Mouse (Mus musculus) layer of hippocampus, adult 18-20 months (tissue): ENCODE results near the gene Nfkbid. TPM values are rescaled to one million over a fixed set of nuclear protein-coding genes. Genes with fewer than 3 reads are reported as not detected.
A peak's percentile ranks its signal among the peaks of the same experiment; 100 is the strongest.

Experiments
- DNase-seq, 2 experiments: peaks; one replicate each; pipeline ENCODE4 v3.0.0; 2022; ENCODE audit warnings: low spot score in 2 of 2
- total RNA-seq, 2 experiments: library from RNA; stranded (reverse); gene quantifications; 2 replicates each; pipeline ENCODE4 v1.2.3; 2021

The Nfkbid gene
- total RNA-seq, 2 experiments from 2014 or later: 3.0 to 4.2 TPM

DNA sequence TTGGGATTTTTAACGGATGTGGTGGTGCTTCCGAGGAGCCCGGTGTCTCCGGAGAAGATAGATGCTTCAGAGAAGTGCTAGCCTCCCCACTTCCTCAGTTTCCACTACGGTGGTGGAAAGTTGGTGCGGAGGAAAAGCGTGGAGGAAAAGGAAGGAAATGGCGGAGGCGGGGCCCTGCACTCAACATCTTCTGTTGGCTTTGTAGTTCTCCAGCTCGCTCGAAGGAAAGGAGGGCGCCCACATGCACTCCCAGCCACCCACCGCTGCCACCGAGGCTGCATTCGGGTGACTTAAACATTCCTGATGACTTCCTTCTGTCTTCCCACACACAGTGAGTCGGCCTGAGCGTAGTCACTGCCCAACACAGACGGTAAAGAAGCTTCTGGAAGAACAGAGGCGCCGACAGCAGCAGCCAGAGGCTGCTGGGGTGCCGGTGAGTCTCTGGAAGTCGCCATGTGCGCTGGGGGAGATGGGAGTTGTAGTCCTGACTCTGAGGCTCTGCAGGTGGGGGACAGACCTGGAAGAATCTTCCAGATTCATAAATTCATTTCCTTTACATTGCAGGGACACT is 1.6 kb downstream of the Nfkbid start:
- peak in 1 of 2 experiments; percentile 63 for DNase-seq

DNA sequence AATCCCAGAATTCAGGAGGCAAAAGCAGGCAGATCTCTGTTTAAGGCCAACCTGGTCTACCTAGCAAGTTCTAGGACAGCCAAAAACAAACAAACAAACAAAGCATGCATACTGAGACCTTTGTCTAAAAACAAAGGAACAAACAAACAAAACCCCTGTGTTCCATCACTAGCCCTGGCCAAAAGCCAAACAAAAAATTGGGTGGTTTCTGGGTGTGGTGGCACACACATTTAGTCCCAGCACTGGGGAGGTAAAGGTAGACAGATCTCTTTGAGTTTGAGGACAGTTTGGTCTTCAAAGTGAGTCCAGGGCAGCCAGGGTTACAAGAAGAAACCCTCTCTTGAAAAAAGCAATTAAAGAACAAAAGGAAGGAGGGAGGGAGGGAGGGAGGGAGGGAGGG is 7.8 kb downstream of the Nfkbid start:
- DNase-seq: no peak

GRCm38 (mm10) chr7:30430191-30430590 is 8.7 kb downstream of the Nfkbid start:
- DNase-seq: no peak

DNA sequence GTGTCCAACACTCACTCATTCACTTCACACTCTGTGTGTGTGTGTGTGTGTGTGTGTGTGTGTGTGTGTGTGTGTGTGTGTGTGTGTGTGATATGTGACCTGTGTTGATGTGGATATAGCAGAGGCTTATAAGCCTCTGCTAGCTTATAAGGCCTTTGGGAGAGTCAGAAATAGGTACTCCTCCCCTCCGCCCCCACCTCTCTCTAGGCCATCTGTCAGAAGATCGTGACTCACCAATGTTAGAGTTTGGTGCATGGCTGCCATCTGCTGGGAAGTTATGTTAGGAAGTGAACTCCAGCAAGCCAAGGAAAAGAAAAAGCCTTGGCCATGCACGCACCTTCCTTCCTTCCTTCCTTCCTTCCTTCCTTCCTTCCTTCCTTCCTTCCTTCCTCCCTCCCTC is 10.3 kb downstream of the Nfkbid start:
- peak; percentile 83 to 94 for DNase-seq

- DNase-seq: no peak
Measured at GRCm38 (mm10) chr7:30434238-30434637, 12.7 kb downstream of the Nfkbid start.

GRCm38 (mm10) chr7:30434701-30435100 is 13.2 kb downstream of the Nfkbid start:
- no peak for DNase-seq

- DNase-seq: no peak
Measured at GRCm38 (mm10) chr7:30435156-30435555, 13.6 kb downstream of the Nfkbid start.

- DNase-seq: no peak
Measured at GRCm38 (mm10) chr7:30436879-30437278, 15.3 kb downstream of the Nfkbid start.

GRCm38 (mm10) chr7:30439734-30440133 is 18.2 kb downstream of the Nfkbid start:
- no peak for DNase-seq

DNA sequence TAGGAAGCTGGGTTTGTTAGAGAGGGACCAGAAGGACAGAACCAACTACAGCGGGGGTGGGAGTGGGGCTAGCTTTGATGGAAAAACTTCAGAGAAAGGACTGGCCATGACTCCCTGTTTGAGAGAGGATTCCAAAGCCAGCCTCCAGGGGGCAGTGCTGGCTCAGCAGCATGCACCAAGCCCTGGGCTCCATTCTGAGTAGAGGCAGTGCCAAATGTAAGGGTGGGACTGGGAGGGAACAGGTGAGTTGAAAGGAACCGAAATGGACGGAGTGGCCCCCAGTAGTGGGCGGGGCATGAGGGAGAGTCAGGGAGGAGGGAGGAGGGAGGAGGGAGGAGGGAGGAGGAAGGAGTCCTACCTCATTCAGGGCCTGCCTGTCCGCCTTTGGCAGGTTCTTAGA is 19.2 kb downstream of the Nfkbid start:
- DNase-seq: peak; percentile 50 to 81

DNA sequence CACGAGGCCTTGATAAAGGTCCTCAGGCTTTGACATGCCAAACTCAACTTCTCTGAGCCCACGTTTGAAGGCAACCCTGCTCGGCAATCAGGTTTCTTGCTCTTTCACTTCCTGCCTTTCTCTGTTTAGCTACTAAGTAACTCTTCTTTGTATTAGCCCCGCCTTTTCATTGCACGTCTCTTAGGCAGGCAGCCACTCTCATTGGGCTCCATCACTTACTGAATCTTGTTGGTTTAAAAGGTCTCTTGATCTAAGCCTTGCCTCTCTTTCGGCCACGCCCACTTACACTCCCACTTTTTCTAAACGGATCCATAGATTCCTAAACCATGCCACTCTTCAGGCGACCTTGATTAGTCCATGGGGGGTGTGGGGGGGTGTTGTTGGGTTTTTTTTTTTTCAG is 22.2 kb downstream of the Nfkbid start:
- no peak for DNase-seq

GRCm38 (mm10) chr7:30444154-30444970 is 22.8 kb downstream of the Nfkbid start:
- peak; percentile 79 to 84 for DNase-seq

DNA sequence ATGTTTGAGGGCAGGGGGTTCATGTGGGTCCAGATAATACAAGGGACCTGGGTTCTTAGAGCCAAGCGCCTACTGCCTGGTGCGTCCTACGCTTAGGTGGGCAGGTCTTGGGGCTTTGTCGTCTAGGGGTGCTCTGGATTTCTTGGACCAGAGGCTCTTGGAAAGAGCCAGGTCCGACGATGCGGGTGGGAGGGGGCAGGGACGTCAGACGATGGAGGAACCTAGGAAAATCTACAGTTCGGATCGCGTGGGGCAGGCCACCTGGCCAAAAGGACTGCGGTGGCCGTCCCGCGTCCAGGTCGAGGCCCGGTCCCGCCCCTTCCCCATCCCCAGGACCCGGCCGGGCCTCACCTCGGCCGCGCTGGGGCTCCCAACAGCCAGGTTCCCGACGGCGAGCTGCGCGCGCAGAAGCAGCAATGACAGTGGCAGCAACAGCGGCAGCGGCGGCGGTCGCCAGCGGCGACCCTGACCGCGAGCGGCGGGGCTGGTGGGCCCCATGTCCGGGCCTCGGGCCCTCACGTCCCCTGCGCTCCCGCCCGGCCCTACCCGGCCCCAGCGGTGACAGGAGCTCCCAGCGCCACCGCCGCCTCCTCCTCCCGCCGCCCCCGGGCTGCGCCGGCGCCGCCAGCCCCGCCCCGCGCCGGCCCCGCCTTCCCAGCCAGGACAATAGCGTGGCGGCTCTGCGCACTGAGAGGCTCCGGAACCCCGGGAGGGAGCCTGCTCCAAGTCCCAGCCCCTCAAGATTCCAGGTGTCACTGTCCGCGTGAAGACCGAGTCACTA is 23.6 kb downstream of the Nfkbid start, which contains the start of gene Aplp1:
TSS of gene Aplp1 (minus strand) at position 565 of the 781 bp plus-strand sequence.
- DNase-seq: peak; percentile 83 to 90

DNA sequence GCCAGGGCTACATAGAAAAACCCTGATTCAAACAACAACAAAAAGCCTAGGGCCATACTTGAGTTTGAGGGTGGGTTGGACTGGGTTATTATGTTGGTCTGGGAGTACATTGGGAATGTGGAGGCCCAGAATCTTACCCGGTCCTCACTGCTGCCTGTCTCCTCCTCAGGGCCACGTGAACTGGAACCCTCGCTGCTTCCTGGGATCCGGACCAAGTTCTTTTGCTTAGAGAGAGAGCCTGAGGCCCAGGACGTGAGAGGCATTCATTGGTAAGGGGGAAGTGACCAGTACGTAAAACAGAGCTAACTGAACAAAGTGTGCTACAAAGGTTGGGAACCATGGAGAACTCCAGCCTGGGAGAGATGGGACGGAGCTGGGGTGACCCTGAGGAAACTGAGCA is 28.7 kb downstream of the Nfkbid start:
- DNase-seq: no peak

DNA sequence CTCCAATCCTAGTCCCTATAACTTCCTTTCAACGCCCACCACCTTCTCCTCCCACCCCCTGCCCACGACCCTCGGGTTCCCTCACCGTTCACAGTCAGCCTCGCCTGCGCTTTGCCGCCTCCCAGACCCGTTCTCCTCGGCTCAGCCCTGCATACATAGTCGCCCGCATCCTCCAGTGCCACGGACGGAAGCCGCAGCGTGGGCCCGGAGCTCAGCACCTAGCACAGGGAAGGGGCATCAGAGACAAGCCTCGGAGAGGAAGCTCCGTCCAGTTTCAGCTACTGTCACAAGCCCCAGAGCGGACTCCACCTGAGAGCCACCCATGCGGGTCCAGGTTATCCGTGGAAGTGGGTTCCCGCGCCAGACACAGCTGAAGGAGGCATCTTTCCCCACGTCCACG is 31.8 kb downstream of the Nfkbid start:
- DNase-seq: no peak

GRCm38 (mm10) chr7:30453766-30454165 is 32.2 kb downstream of the Nfkbid start:
- no peak for DNase-seq

DNA sequence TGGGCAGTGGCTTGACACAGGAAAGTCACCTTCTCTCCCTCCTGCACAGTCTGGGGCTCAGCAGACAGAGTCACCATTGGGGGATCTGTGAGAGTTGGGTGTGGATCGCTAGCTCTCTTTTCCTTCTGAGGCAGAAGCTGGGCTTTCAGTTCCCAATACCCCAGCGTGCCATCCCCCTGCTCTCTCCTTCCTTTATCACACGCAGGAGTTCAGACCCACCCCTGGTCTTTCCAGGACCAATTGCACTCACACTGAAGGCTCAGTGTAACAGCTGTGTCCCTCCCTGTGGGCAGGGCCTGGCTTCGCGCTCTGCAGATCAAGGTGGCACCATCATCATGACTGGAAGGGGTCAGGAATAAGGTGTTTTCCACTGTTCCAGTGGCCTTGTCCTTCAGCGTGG is 32.7 kb downstream of the Nfkbid start:
- DNase-seq: no peak

- no peak for DNase-seq
Measured at GRCm38 (mm10) chr7:30456487-30456886, 35.0 kb downstream of the Nfkbid start.

GRCm38 (mm10) chr7:30456911-30457628 is 35.5 kb downstream of the Nfkbid start:
- DNase-seq: no peak

DNA sequence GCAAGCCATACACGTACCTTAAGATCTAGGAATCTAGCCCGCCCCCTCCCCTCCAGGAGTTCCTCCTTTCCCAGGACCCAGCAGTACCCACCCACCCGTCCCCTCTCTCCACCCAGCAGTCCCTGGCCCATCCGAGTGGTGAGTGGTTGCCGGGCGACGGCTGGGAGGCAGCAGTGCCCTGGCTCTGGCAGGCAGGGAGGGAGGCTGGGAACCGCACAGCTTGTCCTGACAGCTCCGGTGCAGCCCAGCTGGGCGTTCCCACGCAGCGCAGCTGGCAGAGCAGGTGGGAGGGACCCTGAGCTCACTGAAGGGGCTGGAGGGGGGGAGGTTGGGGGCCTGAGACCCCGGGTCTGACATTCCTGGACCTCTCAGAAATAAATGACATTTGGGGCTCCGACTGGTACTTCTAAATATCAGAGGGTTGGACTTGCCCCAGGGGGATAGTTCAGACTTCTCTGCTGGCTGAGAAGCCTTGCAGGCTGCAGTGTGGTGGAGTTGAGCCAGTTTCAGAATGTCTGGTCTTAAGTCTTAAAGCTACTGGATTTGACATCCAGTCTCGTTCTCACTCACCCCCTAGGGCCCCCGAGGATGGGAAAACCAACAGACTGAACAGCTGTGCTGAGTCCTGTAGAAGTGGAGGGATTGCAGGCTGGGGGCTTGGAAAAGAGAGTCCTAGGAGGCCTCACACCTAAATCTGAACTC is 36.2 kb downstream of the Nfkbid start, which contains the start of the genes Kirrel2 and Nphs1:
TSS of gene Kirrel2 (minus strand) at position 62 of the 702 bp plus-strand sequence.
TSS of gene Nphs1 (plus strand) at position 687 of the 702 bp plus-strand sequence.
- DNase-seq: peak; percentile 58 to 78
